ENCODE assay signal across 8 mouse cellular contexts in the genomic region with DNA sequence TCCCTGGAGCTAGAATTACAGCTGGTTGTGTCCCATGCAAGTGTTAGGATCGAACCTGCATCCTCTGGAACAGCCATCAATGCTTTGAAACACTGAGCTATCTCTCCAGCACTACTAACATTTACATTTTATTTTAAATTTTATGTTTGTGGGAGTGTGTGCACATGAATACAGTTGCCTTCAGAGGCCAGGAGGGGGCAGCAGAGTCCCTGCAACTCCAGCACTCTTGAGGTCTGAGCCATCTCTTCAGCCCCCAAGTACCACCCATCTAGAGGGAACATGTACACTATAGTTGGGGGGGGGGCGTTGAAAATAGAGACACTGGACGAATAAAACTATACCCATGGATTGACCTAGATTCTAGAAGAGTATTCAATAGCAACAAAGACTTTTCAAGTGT. TPM values are rescaled to one million over a fixed set of nuclear protein-coding genes. Genes with fewer than 3 reads are reported as not detected.
DNase-seq lines count a peak whose midpoint lies in the region; ATAC-seq and TF ChIP-seq lines count a peak whose summit lies in the region.
"Had no signal": no experiment of that assay in that cellular context is flagged by ENCODE, and none has a peak within 500 bp of the region (broad histone marks: within the 10 kb centered on the region; RNA-seq: fewer than 3 reads in every experiment).

No protein-coding gene starts in this region.

- no peak for TF ChIP-seq POLR2A in kidney, adult 2 months (IDR thresholded peaks at IDR 0.05; ENCODE audit: low read depth, low read length)

- peak; percentile 66 for DNase-seq in kidney, adult 2 months
- peak; percentile 51 for DNase-seq in A20 (ENCODE audit: low read depth, low spot score)
- DNase-seq in Patski (ENCODE audit: low read depth, low spot score), result no peak
- DNase-seq in gastrocnemius, adult 2 months, result peak; percentile 74
- DNase-seq in liver, embryonic 14.5 days (ENCODE audit: low read depth in 3 of 3, low spot score in 3 of 3), result no peak
- peak; percentile 34 for DNase-seq in thymus, postnatal 0 days (ENCODE audit: low spot score)
- DNase-seq: liver, embryonic 13.5 days had no signal

- H3K27ac ChIP-seq in kidney, adult 2 months (ENCODE audit: insufficient read depth, low read depth, low read length), result no peak overlapping the region
- H3K27ac ChIP-seq in kidney, embryonic 16.5 days (ENCODE audit: low read length), result no peak overlapping the region
- peak overlapping the region; percentile 80 for H3K27ac ChIP-seq in gastrocnemius, adult 2 months
- no peak overlapping the region for H3K27ac ChIP-seq in liver, embryonic 14.5 days
- H3K27ac ChIP-seq: liver, embryonic 13.5 days had no signal

- CTCF ChIA-PET in Patski (lab: Charles Lee), result interaction anchor here (0.8 to 2.0 kb wide), 6 partner anchors 17 to 109 kb away, joined by 3 to 4 read pairs (median 3); no protein-coding TSS in a partner anchor

- in situ Hi-C loops in Patski (cut with MboI; ENCODE audit: low pct_unique_long_range_greater_than_20kb), result loop anchor here (5.0 kb wide), 1 partner anchor 106 kb away; no protein-coding TSS in a partner anchor

- H3K4me1 ChIP-seq in kidney, adult 2 months (ENCODE audit: control insufficient read depth, insufficient read depth, low read length), result peaks cover 13% of the 10 kb centered on the region; the same call in 1 of the 2 replicates
- no peaks in the 10 kb centered on the region for H3K4me1 ChIP-seq in kidney, embryonic 16.5 days (ENCODE audit: insufficient read depth, low read length)
- H3K4me1 ChIP-seq in liver, embryonic 14.5 days (replicated peaks; ENCODE audit: control insufficient read depth in 2 of 2, insufficient read depth in 2 of 2, low read length in 1 of 2), result peaks cover 0 to 2% of the 10 kb centered on the region in 2 experiments; a peak in 1 of 4 replicates
- H3K4me1 ChIP-seq: liver, embryonic 13.5 days had no signal

- POLR2A ChIA-PET in Patski (lab: Charles Lee), result no interaction called here

- TF ChIP-seq EP300 in liver, embryonic 14.5 days (IDR thresholded peaks at IDR 0.05; ENCODE audit: low read depth), result no peak

- H3K4me2 ChIP-seq in kidney, embryonic 16.5 days (replicated peaks; ENCODE audit: low read depth, low read length), result no peak overlapping the region
- H3K4me2 ChIP-seq in liver, embryonic 14.5 days (ENCODE audit: low read depth), result no peak overlapping the region
- H3K4me2 ChIP-seq: liver, embryonic 13.5 days had no signal

- H3K36me3 ChIP-seq in kidney, adult 2 months (ENCODE audit: control insufficient read depth, insufficient read depth, low read length), result no peaks in the 10 kb centered on the region
- no peaks in the 10 kb centered on the region for H3K36me3 ChIP-seq in kidney, embryonic 16.5 days (ENCODE audit: insufficient read depth, low read length)
- no peaks in the 10 kb centered on the region for H3K36me3 ChIP-seq in liver, embryonic 14.5 days (replicated peaks; ENCODE audit: control insufficient read depth, insufficient read depth, low read depth)
- H3K36me3 ChIP-seq: liver, embryonic 13.5 days had no signal

- no peak overlapping the region for H3K4me3 ChIP-seq in kidney, adult 2 months (ENCODE audit: insufficient read depth, low read depth, low read length)
- no peak overlapping the region for H3K4me3 ChIP-seq in kidney, embryonic 16.5 days (ENCODE audit: low read length)
- no peak overlapping the region for H3K4me3 ChIP-seq in gastrocnemius, adult 2 months
- H3K4me3 ChIP-seq in liver, embryonic 14.5 days (ENCODE audit: insufficient read depth in 1 of 2, low read depth in 2 of 2, low read length in 2 of 2), result no peak overlapping the region
- H3K4me3 ChIP-seq: liver, embryonic 13.5 days had no signal

- 72% methylated on average over 3 of the region's 3 CpGs for WGBS in kidney, adult 2 months
- 70% methylated on average over 3 of the region's 3 CpGs for WGBS in kidney, embryonic 16.5 days
- 22% methylated on average over 3 of the region's 3 CpGs for WGBS in liver, embryonic 14.5 days (ENCODE audit: insufficient replicate concordance)

- no peaks in the 10 kb centered on the region for H3K27me3 ChIP-seq in kidney, adult 2 months (replicated peaks; ENCODE audit: control insufficient read depth, insufficient read depth, low read length)
- H3K27me3 ChIP-seq in kidney, embryonic 16.5 days (ENCODE audit: insufficient read depth, low read length), result no peaks in the 10 kb centered on the region
- H3K27me3 ChIP-seq in Patski, result no peaks in the 10 kb centered on the region
- no peaks in the 10 kb centered on the region for H3K27me3 ChIP-seq in liver, embryonic 14.5 days (ENCODE audit: control insufficient read depth, insufficient read depth, low read length)
- H3K27me3 ChIP-seq: liver, embryonic 13.5 days had no signal

- H3K9ac ChIP-seq in kidney, embryonic 16.5 days (replicated peaks; ENCODE audit: low read length), result no peak overlapping the region
- no peak overlapping the region for H3K9ac ChIP-seq in liver, embryonic 14.5 days (replicated peaks)
- H3K9ac ChIP-seq: liver, embryonic 13.5 days had no signal

- intact Hi-C loops in gastrocnemius, adult 2 months (cut with DNase I), result loop anchor here (1.0 to 10.0 kb wide), 3 partner anchors 36 to 1104 kb away; partner anchors contain the start of gene Clic5

- no peak for ATAC-seq in kidney, embryonic 16.5 days (ENCODE audit: low FRiP score, low TSS enrichment)
- no peak for ATAC-seq in Patski
- no peak for ATAC-seq in liver, embryonic 14.5 days (ENCODE audit: insufficient read depth)

- H3K9me3 ChIP-seq in kidney, embryonic 16.5 days (ENCODE audit: low read length), result no peaks in the 10 kb centered on the region; the same call in 1 of the 2 replicates
- no peaks in the 10 kb centered on the region for H3K9me3 ChIP-seq in liver, embryonic 14.5 days (ENCODE audit: control insufficient read depth, low read length)
- H3K9me3 ChIP-seq: liver, embryonic 13.5 days had no signal

- peak; percentile 77 for TF ChIP-seq CTCF in kidney, adult 2 months (conservative IDR thresholded peaks at IDR 0.05; ENCODE audit: insufficient read depth, insufficient read length, low read depth, low read length)
- TF ChIP-seq CTCF in Patski (IDR thresholded peaks at IDR 0.05), result peak; percentile 88
- TF ChIP-seq CTCF in gastrocnemius, adult 2 months (IDR thresholded peaks at IDR 0.05), result peak; percentile 87
- peak; percentile 72 for TF ChIP-seq CTCF in liver, embryonic 14.5 days (IDR thresholded peaks at IDR 0.05; ENCODE audit: low read depth)

RNA-seq across cellular contexts. Expression of gene Clic5, which starts 37.3 kb away (rescaled TPM):
- polyA plus RNA-seq in kidney, adult 2 months (2012; rRNA removed), result 21.1 and 25.2 TPM in 2 replicates
- 11.1 and 12.4 TPM in 2 replicates for polyA plus RNA-seq in kidney, embryonic 16.5 days (2015; fragmentation: Nextera tagmentation; extraction: Ambion mirVana)
- polyA plus RNA-seq in Patski (2021), result 0.22 TPM
- 100 to 1,000 TPM; 121 to 159 TPM for total RNA-seq in gastrocnemius, adult 2 months (2021)
- 0.24 and 0.31 TPM in 2 replicates for polyA plus RNA-seq in liver, embryonic 14.5 days (2012; rRNA removed)
- 0.24 and 0.42 TPM in 2 replicates for polyA plus RNA-seq in liver, embryonic 14.5 days (2014; fragmentation: Nextera tagmentation; extraction: Ambion mirVana)
- 7.8 and 9.4 TPM in 2 replicates for polyA plus RNA-seq in thymus, postnatal 0 days (2015; fragmentation: Nextera tagmentation; extraction: Ambion mirVana)

RNA-seq across cellular contexts. Expression of gene Enpp4, which starts 45.5 kb away (rescaled TPM):
- polyA plus RNA-seq in kidney, adult 2 months (2012; rRNA removed), result 7.2 and 8.2 TPM in 2 replicates
- polyA plus RNA-seq in kidney, embryonic 16.5 days (2015; fragmentation: Nextera tagmentation; extraction: Ambion mirVana), result 5.6 and 5.7 TPM in 2 replicates
- polyA plus RNA-seq in Patski (2021), result 18.2 TPM
- 10 to 100 TPM; 34.6 to 41.2 TPM for total RNA-seq in gastrocnemius, adult 2 months (2021)
- polyA plus RNA-seq in liver, embryonic 14.5 days (2012; rRNA removed), result 2.0 and 2.7 TPM in 2 replicates
- 3.5 and 3.8 TPM in 2 replicates for polyA plus RNA-seq in liver, embryonic 14.5 days (2014; fragmentation: Nextera tagmentation; extraction: Ambion mirVana)
- polyA plus RNA-seq in thymus, postnatal 0 days (2015; fragmentation: Nextera tagmentation; extraction: Ambion mirVana), result 17.6 and 20.8 TPM in 2 replicates

Comparison
In these comparisons a context has a peak if more than half of its experiments do, and no peak if none do; other contexts are left out.
1. DNase-seq: peak in kidney, adult 2 months (single experiment), A20 (single experiment), gastrocnemius, adult 2 months (single experiment) and thymus, postnatal 0 days (single experiment); none in Patski (single experiment) and liver, embryonic 14.5 days (0 of 3).
2. Peak in every context shown above with its lines, with median percentiles within 50 percentile points of each other: CTCF ChIP-seq.